Comparison of ENCODE assay signal across 24 mouse cellular contexts in the genomic region with DNA sequence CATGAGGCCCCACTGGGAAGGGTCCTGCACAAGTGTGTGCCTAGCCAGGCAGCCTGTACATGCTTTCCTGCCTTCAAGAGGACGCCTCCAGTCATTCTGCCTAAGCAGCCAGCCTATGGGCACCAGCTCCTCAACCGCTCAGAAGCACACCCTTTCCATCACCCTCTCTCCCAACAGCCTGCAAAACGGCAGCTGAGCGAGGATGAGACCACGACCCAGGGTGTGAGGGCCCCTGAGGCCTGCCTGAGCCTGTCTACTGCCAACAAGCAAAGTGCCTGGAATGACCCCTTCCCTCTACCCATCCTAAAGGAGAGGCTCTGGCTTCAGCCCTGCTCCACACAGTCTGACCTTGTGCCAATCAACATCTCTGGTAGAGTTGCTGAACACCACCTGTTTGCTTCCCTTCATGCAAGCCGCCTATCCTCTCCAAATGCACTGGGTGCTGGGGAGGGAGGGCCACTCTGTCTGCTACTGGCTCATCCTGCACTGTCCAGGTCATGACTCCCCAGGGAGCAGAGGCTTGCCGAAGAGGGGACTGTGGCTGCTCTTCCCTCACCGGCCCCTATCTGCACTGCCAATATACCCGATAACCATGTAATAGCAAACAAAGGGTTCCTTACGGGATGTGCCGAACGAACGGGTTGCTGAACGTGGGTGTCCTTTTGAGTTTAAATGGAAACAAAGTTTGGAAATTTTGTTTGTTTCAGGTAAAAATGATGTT. TPM values are rescaled to one million over a fixed set of nuclear protein-coding genes. Genes with fewer than 3 reads are reported as not detected.
DNase-seq lines count a peak whose midpoint lies in the region; ATAC-seq lines count a peak whose summit lies in the region.
"Had no signal": no experiment of that assay in that cellular context is flagged by ENCODE, and none has a peak within 500 bp of the region (broad histone marks: within the 10 kb centered on the region; RNA-seq: fewer than 3 reads in every experiment).

No protein-coding gene starts in this region.

- 82% methylated on average over 14 of the region's 14 CpGs for WGBS in forebrain, embryonic 10.5 days
- 79% methylated on average over 14 of the region's 14 CpGs for WGBS in forebrain, embryonic 15.5 days
- 65% methylated on average over 14 of the region's 14 CpGs for WGBS in hindbrain, embryonic 10.5 days
- 63% methylated on average over 14 of the region's 14 CpGs for WGBS in hindbrain, embryonic 11.5 days
- 72% methylated on average over 14 of the region's 14 CpGs for WGBS in midbrain, embryonic 11.5 days
- 66% methylated on average over 14 of the region's 14 CpGs for WGBS in midbrain, embryonic 13.5 days

- no peak overlapping the region for H3K4me2 ChIP-seq in forebrain, embryonic 15.5 days (replicated peaks)
- H3K4me2 ChIP-seq in hindbrain, embryonic 11.5 days (replicated peaks; ENCODE audit: low read depth, low read length), result no peak overlapping the region
- H3K4me2 ChIP-seq in midbrain, embryonic 11.5 days, result no peak overlapping the region
- no peak overlapping the region for H3K4me2 ChIP-seq in midbrain, embryonic 13.5 days (replicated peaks)
- H3K4me2 ChIP-seq: embryonic facial prominence, embryonic 12.5 days; embryonic facial prominence, embryonic 15.5 days; forebrain, embryonic 12.5 days; heart, embryonic 13.5 days; hindbrain, embryonic 14.5 days had no signal

- H3K9ac ChIP-seq in forebrain, embryonic 15.5 days (replicated peaks), result no peak overlapping the region
- no peak overlapping the region for H3K9ac ChIP-seq in hindbrain, embryonic 11.5 days (ENCODE audit: low read depth, low read length)
- H3K9ac ChIP-seq in midbrain, embryonic 11.5 days (ENCODE audit: low read length), result no peak overlapping the region
- H3K9ac ChIP-seq in midbrain, embryonic 13.5 days (replicated peaks), result no peak overlapping the region
- H3K9ac ChIP-seq: embryonic facial prominence, embryonic 12.5 days; embryonic facial prominence, embryonic 15.5 days; forebrain, embryonic 12.5 days; heart, embryonic 13.5 days; hindbrain, embryonic 14.5 days had no signal

- H3K36me3 ChIP-seq in forebrain, embryonic 10.5 days (replicated peaks), result peaks cover 19% of the 10 kb centered on the region
- no peaks in the 10 kb centered on the region for H3K36me3 ChIP-seq in forebrain, embryonic 15.5 days
- H3K36me3 ChIP-seq in hindbrain, embryonic 10.5 days, result peaks cover 17% of the 10 kb centered on the region
- H3K36me3 ChIP-seq in hindbrain, embryonic 11.5 days (ENCODE audit: control insufficient read depth, insufficient read depth, low read length), result no peaks in the 10 kb centered on the region
- no peaks in the 10 kb centered on the region for H3K36me3 ChIP-seq in midbrain, embryonic 11.5 days (ENCODE audit: control insufficient read depth, insufficient read depth, low read length)
- H3K36me3 ChIP-seq in midbrain, embryonic 13.5 days, result no peaks in the 10 kb centered on the region
- H3K36me3 ChIP-seq: embryonic facial prominence, embryonic 12.5 days; embryonic facial prominence, embryonic 15.5 days; forebrain, embryonic 12.5 days had no signal

- peaks cover 31% of the 10 kb centered on the region for H3K4me1 ChIP-seq in forebrain, embryonic 10.5 days
- peaks cover 21% of the 10 kb centered on the region for H3K4me1 ChIP-seq in forebrain, embryonic 15.5 days
- H3K4me1 ChIP-seq in hindbrain, embryonic 10.5 days (replicated peaks), result peaks cover 43% of the 10 kb centered on the region
- H3K4me1 ChIP-seq in hindbrain, embryonic 11.5 days (replicated peaks; ENCODE audit: control insufficient read depth, insufficient read depth, low read length), result no peaks in the 10 kb centered on the region
- peaks cover 13% of the 10 kb centered on the region; the same call in 1 of the 2 replicates for H3K4me1 ChIP-seq in midbrain, embryonic 11.5 days (ENCODE audit: control insufficient read depth, insufficient read depth, low read length)
- H3K4me1 ChIP-seq in midbrain, embryonic 13.5 days (replicated peaks), result peaks cover 30% of the 10 kb centered on the region
- H3K4me1 ChIP-seq: embryonic facial prominence, embryonic 12.5 days had no signal

- H3K27ac ChIP-seq in forebrain, embryonic 10.5 days, result peak overlapping the region; percentile 44; the same call in 1 of the 2 replicates
- H3K27ac ChIP-seq in forebrain, embryonic 15.5 days (replicated peaks), result no peak overlapping the region
- peak overlapping the region; percentile 70 for H3K27ac ChIP-seq in hindbrain, embryonic 10.5 days
- no peak overlapping the region for H3K27ac ChIP-seq in hindbrain, embryonic 11.5 days (ENCODE audit: low read depth, low read length)
- 0 out of 2 replicates have a peak overlapping the region, but pooled peaks have one; percentile 3 for H3K27ac ChIP-seq in midbrain, embryonic 11.5 days (ENCODE audit: low read depth, low read length)
- no peak overlapping the region for H3K27ac ChIP-seq in midbrain, embryonic 13.5 days
- H3K27ac ChIP-seq: embryonic facial prominence, embryonic 15.5 days; forebrain, embryonic 12.5 days; heart, embryonic 13.5 days; hindbrain, embryonic 14.5 days; hindbrain, postnatal 0 days had no signal

- H3K27me3 ChIP-seq in forebrain, embryonic 10.5 days (ENCODE audit: poor library complexity, severe bottlenecking), result peaks cover 92% of the 10 kb centered on the region
- no peaks in the 10 kb centered on the region for H3K27me3 ChIP-seq in forebrain, embryonic 15.5 days
- peaks cover 76% of the 10 kb centered on the region for H3K27me3 ChIP-seq in hindbrain, embryonic 10.5 days (ENCODE audit: insufficient read depth, poor library complexity, severe bottlenecking)
- H3K27me3 ChIP-seq in hindbrain, embryonic 11.5 days (ENCODE audit: control insufficient read depth, insufficient read depth, low read length), result peaks cover 4% of the 10 kb centered on the region; the same call in 1 of the 2 replicates
- peaks cover 5% of the 10 kb centered on the region for H3K27me3 ChIP-seq in midbrain, embryonic 11.5 days (ENCODE audit: control insufficient read depth, insufficient read depth, low read length)
- peaks cover 11% of the 10 kb centered on the region; the same call in 1 of the 2 replicates for H3K27me3 ChIP-seq in midbrain, embryonic 13.5 days
- H3K27me3 ChIP-seq: embryonic facial prominence, embryonic 15.5 days had no signal

- no peak for ATAC-seq in forebrain, embryonic 15.5 days (replicated peaks)
- ATAC-seq in hindbrain, embryonic 11.5 days (ENCODE audit: low FRiP score), result no peak
- ATAC-seq in midbrain, embryonic 11.5 days (ENCODE audit: low FRiP score), result no peak
- ATAC-seq in midbrain, embryonic 13.5 days, result no peak
- ATAC-seq: activated CD4-positive, CD25-positive, alpha-beta regulatory T cell, adult 4 months; forebrain, embryonic 16.5 days; hindbrain, postnatal 0 days; inflammation-experienced regulatory T-cells, adult 6 months had no signal

- H3K9me3 ChIP-seq in forebrain, embryonic 10.5 days, result no peaks in the 10 kb centered on the region
- no peaks in the 10 kb centered on the region for H3K9me3 ChIP-seq in forebrain, embryonic 15.5 days
- no peaks in the 10 kb centered on the region for H3K9me3 ChIP-seq in hindbrain, embryonic 10.5 days
- H3K9me3 ChIP-seq in hindbrain, embryonic 11.5 days (ENCODE audit: control insufficient read depth, low read length), result no peaks in the 10 kb centered on the region
- H3K9me3 ChIP-seq in midbrain, embryonic 11.5 days (ENCODE audit: control insufficient read depth, low read length), result no peaks in the 10 kb centered on the region
- H3K9me3 ChIP-seq in midbrain, embryonic 13.5 days, result no peaks in the 10 kb centered on the region
- H3K9me3 ChIP-seq: embryonic facial prominence, embryonic 12.5 days; embryonic facial prominence, embryonic 15.5 days; forebrain, embryonic 12.5 days; heart, embryonic 13.5 days had no signal

- DNase-seq in forebrain, embryonic 10.5 days (ENCODE audit: extremely low spot score, low spot score), result no peak
- DNase-seq in hindbrain, embryonic 10.5 days (ENCODE audit: low spot score), result no peak
- no peak for DNase-seq in hindbrain, embryonic 11.5 days (ENCODE audit: low spot score)
- no peak for DNase-seq in midbrain, embryonic 11.5 days (ENCODE audit: low spot score, missing footprints)
- DNase-seq: adrenal gland, adult 8-10 months; adrenal gland, postnatal 25 days; cerebellum, adult 18-20 months; cerebellum, adult 9-10 months; cerebellum, postnatal 14 days; gastrocnemius, postnatal 10 days; gastrocnemius, postnatal 36 days; heart, postnatal 14 days; kidney, adult 11 months had no signal

- no peak overlapping the region for H3K4me3 ChIP-seq in forebrain, embryonic 10.5 days
- H3K4me3 ChIP-seq in forebrain, embryonic 15.5 days, result no peak overlapping the region
- H3K4me3 ChIP-seq in hindbrain, embryonic 10.5 days, result no peak overlapping the region
- no peak overlapping the region for H3K4me3 ChIP-seq in hindbrain, embryonic 11.5 days (ENCODE audit: low read depth, low read length)
- no peak overlapping the region for H3K4me3 ChIP-seq in midbrain, embryonic 11.5 days (ENCODE audit: low read depth, low read length)
- no peak overlapping the region for H3K4me3 ChIP-seq in midbrain, embryonic 13.5 days (replicated peaks)
- H3K4me3 ChIP-seq: embryonic facial prominence, embryonic 12.5 days; embryonic facial prominence, embryonic 15.5 days; forebrain, embryonic 12.5 days; heart, embryonic 13.5 days had no signal

RNA-seq across cellular contexts. Expression of gene Rtl5, which starts 2.7 kb away (rescaled TPM):
- polyA plus RNA-seq in forebrain, embryonic 10.5 days (2016; fragmentation: Nextera tagmentation; extraction: Ambion mirVana), result 3.5 and 4.4 TPM in 2 replicates
- 6.3 and 7.5 TPM in 2 replicates for polyA plus RNA-seq in forebrain, embryonic 15.5 days (2015; fragmentation: Nextera tagmentation; extraction: Ambion mirVana)
- 2.8 and 3.6 TPM in 2 replicates for polyA plus RNA-seq in hindbrain, embryonic 10.5 days (2016; fragmentation: Nextera tagmentation; extraction: Ambion mirVana)
- polyA plus RNA-seq in hindbrain, embryonic 11.5 days (2014; fragmentation: Nextera tagmentation; extraction: Ambion mirVana), result 3.7 and 4.0 TPM in 2 replicates
- polyA plus RNA-seq in midbrain, embryonic 11.5 days (2014; fragmentation: Nextera tagmentation; extraction: Ambion mirVana), result 3.2 and 3.5 TPM in 2 replicates
- 8.0 and 10.9 TPM in 2 replicates for polyA plus RNA-seq in midbrain, embryonic 13.5 days (2015; fragmentation: Nextera tagmentation; extraction: Ambion mirVana)

RNA-seq across cellular contexts. Expression of gene Pin4, which starts 45.5 kb away (rescaled TPM):
- 78.2 and 79.9 TPM in 2 replicates for polyA plus RNA-seq in forebrain, embryonic 10.5 days (2016; fragmentation: Nextera tagmentation; extraction: Ambion mirVana)
- 61.5 and 71.5 TPM in 2 replicates for polyA plus RNA-seq in forebrain, embryonic 15.5 days (2015; fragmentation: Nextera tagmentation; extraction: Ambion mirVana)
- 85.5 and 89.4 TPM in 2 replicates for polyA plus RNA-seq in hindbrain, embryonic 10.5 days (2016; fragmentation: Nextera tagmentation; extraction: Ambion mirVana)
- 70.7 and 81.7 TPM in 2 replicates for polyA plus RNA-seq in hindbrain, embryonic 11.5 days (2014; fragmentation: Nextera tagmentation; extraction: Ambion mirVana)
- 70.8 and 78.5 TPM in 2 replicates for polyA plus RNA-seq in midbrain, embryonic 11.5 days (2014; fragmentation: Nextera tagmentation; extraction: Ambion mirVana)
- polyA plus RNA-seq in midbrain, embryonic 13.5 days (2015; fragmentation: Nextera tagmentation; extraction: Ambion mirVana), result 83.7 and 93.5 TPM in 2 replicates

Comparison
In these comparisons a context has a peak if more than half of its experiments do, and no peak if none do; other contexts are left out.
1. H3K27ac ChIP-seq: peak in forebrain, embryonic 10.5 days (single experiment), hindbrain, embryonic 10.5 days (single experiment) and midbrain, embryonic 11.5 days (single experiment); none in forebrain, embryonic 15.5 days (single experiment), hindbrain, embryonic 11.5 days (single experiment) and midbrain, embryonic 13.5 days (single experiment).